Mouse (Mus musculus) heart, postnatal 0 days (tissue): ENCODE results near the gene Ganc. TPM values are rescaled to one million over a fixed set of nuclear protein-coding genes. Genes with fewer than 3 reads are reported as not detected.

ENCODE experiments used
- ATAC-seq: fragments of 200-750 bp; cut with Nextera tagmentation; 2 replicates; pipeline ENCODE4 v1.8.0; 2017; ENCODE audit warnings: low read depth, moderate number of reproducible peaks, moderate library complexity; ENCODE audit not compliant: insufficient read depth
- DNase-seq: peaks from one replicate; pipeline ENCODE4 v3.0.0-alpha.2; 2016; ENCODE audit warnings: low spot score
- H3K27ac ChIP-seq: fragments of 300-500 bp; sonication (generic); 2 replicates; pipeline ENCODE4 v1.5.1; 2014; ENCODE audit warnings: low read depth, mild to moderate bottlenecking
- H3K27me3 ChIP-seq: fragments of 300-500 bp; sonication (generic); 2 replicates; pipeline ENCODE4 v1.6.1; 2014; ENCODE audit warnings: low read length, mixed read lengths; ENCODE audit not compliant: control insufficient read depth, insufficient read depth
- H3K36me3 ChIP-seq: fragments of 300-500 bp; sonication (generic); replicated peaks from 2 replicates; pipeline ENCODE4 v1.6.1; 2014; ENCODE audit warnings: low read length, mixed read lengths; ENCODE audit not compliant: control insufficient read depth, insufficient read depth
- H3K4me1 ChIP-seq: fragments of 300-500 bp; sonication (generic); 2 replicates; pipeline ENCODE4 v1.6.1; 2014; ENCODE audit warnings: antibody characterized with exemption; ENCODE audit not compliant: control insufficient read depth, insufficient read depth
- H3K4me2 ChIP-seq: fragments of 300-500 bp; sonication (generic); 2 replicates; pipeline ENCODE4 v1.6.1; 2014; ENCODE audit warnings: low read depth, mild to moderate bottlenecking, low read length, moderate library complexity
- H3K4me3 ChIP-seq: fragments of 300-500 bp; sonication (generic); 2 replicates; pipeline ENCODE4 v1.5.1; 2014; ENCODE audit warnings: low read depth, low read length
- H3K9ac ChIP-seq: fragments of 300-500 bp; sonication (generic); replicated peaks from 2 replicates; pipeline ENCODE4 v1.6.1; 2014; ENCODE audit warnings: low read depth, low read length, mixed read lengths
- H3K9me3 ChIP-seq: fragments of 300-500 bp; sonication (generic); replicated peaks from 2 replicates; pipeline ENCODE4 v1.6.1; 2016; ENCODE audit warnings: low read length; ENCODE audit not compliant: control insufficient read depth
- CTCF ChIP-seq: IDR thresholded peaks from 2 replicates; pipeline ENCODE4 v1.5.1; 2016; ENCODE audit warnings: antibody characterized with exemption, control low read depth, low read depth
- EP300 ChIP-seq: IDR thresholded peaks from 2 replicates; pipeline ENCODE4 v1.6.1; 2016; ENCODE audit warnings: antibody characterized with exemption, low read depth
- WGBS: fragments of 180-500 bp; shearing (Covaris S2); extraction: QIAGEN DNeasy Blood & Tissue Kit; methylation state at CpG from one replicate; pipeline ENCODE4 v1.1.7; 2014; 5-methylcytosine and 5-hydroxymethylcytosine counted together
- polyA plus RNA-seq: library from polyadenylated mRNA; unstranded; fragments of >200 nt; fragmentation: Nextera tagmentation; extraction: Ambion mirVana; gene quantifications from 2 replicates; pipeline ENCODE4 v1.2.1, GENCODE M21; 2015
- total RNA-seq: library from RNA; depleted of rRNA; stranded (reverse); fragments of >200 nt; gene quantifications from 2 replicates; pipeline ENCODE4 v1.2.3, GENCODE M21; 2014; ENCODE audit warnings: low replicate concordance; rRNA removed

The Ganc gene
- total and polyA plus RNA-seq, 2 experiments from 2014 or later = 9.2 to 14.8 TPM

- Histone ChIP-seq H3K9me3 (no peaks in the 10 kb centered on the region), H3K27me3 (no peaks in the 10 kb centered on the region), H3K4me2 (no peak overlapping the region), H3K4me3 (no peak overlapping the region), H3K4me1 (peaks cover 16% of the 10 kb centered on the region), H3K27ac (no peak overlapping the region), H3K36me3 (peaks cover 23% of the 10 kb centered on the region), H3K9ac (no peak overlapping the region)
- DNase-seq (no peak), ATAC-seq (no peak)
- 82% methylated on average over 6 of the region's 6 CpGs for WGBS
- TF ChIP-seq EP300 (no peak), CTCF (no peak)
Measured at GRCm38 (mm10) chr2:120503094-120503493, 99.4 kb downstream of the Ganc start.

- no peak overlapping the region for H3K4me2 ChIP-seq
- WGBS = 75% methylated on average over 5 of the region's 5 CpGs
- DNase-seq (no peak), ATAC-seq (no peak)
- TF ChIP-seq CTCF = no peak
- no peak for TF ChIP-seq EP300
- peaks cover 31% of the 10 kb centered on the region for H3K36me3 ChIP-seq
- no peak overlapping the region for H3K9ac ChIP-seq
- H3K4me3 ChIP-seq = no peak overlapping the region
- no peaks in the 10 kb centered on the region for H3K9me3 ChIP-seq
- H3K4me1 ChIP-seq = peaks cover 16% of the 10 kb centered on the region
- no peak overlapping the region for H3K27ac ChIP-seq
- H3K27me3 ChIP-seq = no peaks in the 10 kb centered on the region
Measured at GRCm38 (mm10) chr2:120503992-120504391, 100.3 kb downstream of the Ganc start.

Other genes starting within 250 kb of the Ganc start
- 231 and 250 TPM in 2 replicates for gene Ehd4, start 249.3 kb upstream of the Ganc start, total RNA-seq
- 438 and 547 TPM in 2 replicates for gene Ehd4, start 249.3 kb upstream of the Ganc start, polyA plus RNA-seq
- gene Pla2g4e, start 158.6 kb upstream of the Ganc start, total RNA-seq = 1.6 and 1.7 TPM in 2 replicates
- 2.9 TPM in 2 replicates for gene Pla2g4e, start 158.6 kb upstream of the Ganc start, polyA plus RNA-seq
- not detected in 2 replicates for gene Pla2g4d, start 114.7 kb upstream of the Ganc start, total RNA-seq
- not detected in 2 replicates for gene Pla2g4d, start 114.7 kb upstream of the Ganc start, polyA plus RNA-seq
- gene Pla2g4f, start 89.7 kb upstream of the Ganc start, total RNA-seq = not detected in 2 replicates
- gene Pla2g4f, start 89.7 kb upstream of the Ganc start, polyA plus RNA-seq = 0.04 TPM in 1 of 2 replicates, not detected in the other
- gene Vps39, start 50.8 kb upstream of the Ganc start, total RNA-seq = 22.7 and 75.7 TPM in 2 replicates
- 13.2 and 14.3 TPM in 2 replicates for gene Vps39, start 50.8 kb upstream of the Ganc start, polyA plus RNA-seq
- 23.0 and 25.2 TPM in 2 replicates for gene Tmem87a, start 217 bp downstream of the Ganc start, total RNA-seq
- 4.0 and 6.2 TPM in 2 replicates for gene Tmem87a, start 217 bp downstream of the Ganc start, polyA plus RNA-seq
- gene Capn3, start 52.1 kb downstream of the Ganc start, total RNA-seq = 0.81 and 1.8 TPM in 2 replicates
- 0.77 and 1.6 TPM in 2 replicates for gene Capn3, start 52.1 kb downstream of the Ganc start, polyA plus RNA-seq
- gene Zfp106, start 159.9 kb downstream of the Ganc start, total RNA-seq = 58.7 and 148 TPM in 2 replicates
- 40.8 and 41.7 TPM in 2 replicates for gene Zfp106, start 159.9 kb downstream of the Ganc start, polyA plus RNA-seq
- gene Snap23, start 163.8 kb downstream of the Ganc start, total RNA-seq = 40.2 and 48.1 TPM in 2 replicates
- 30.1 and 33.2 TPM in 2 replicates for gene Snap23, start 163.8 kb downstream of the Ganc start, polyA plus RNA-seq
- 22.2 and 34.9 TPM in 2 replicates for gene Haus2, start 205.5 kb downstream of the Ganc start, total RNA-seq
- 14.6 and 18.3 TPM in 2 replicates for gene Haus2, start 205.5 kb downstream of the Ganc start, polyA plus RNA-seq
- gene Lrrc57, start 205.6 kb downstream of the Ganc start, total RNA-seq = 28.3 and 28.5 TPM in 2 replicates
- 18.0 and 22.0 TPM in 2 replicates for gene Lrrc57, start 205.6 kb downstream of the Ganc start, polyA plus RNA-seq
- 12.2 and 12.7 TPM in 2 replicates for gene Stard9, start 225.2 kb downstream of the Ganc start, total RNA-seq
- 2.4 and 2.6 TPM in 2 replicates for gene Stard9, start 225.2 kb downstream of the Ganc start, polyA plus RNA-seq